Mouse (Mus musculus): ENCODE results near the gene Hunk. TPM values are rescaled to one million over a fixed set of nuclear protein-coding genes. Genes with fewer than 3 reads are reported as not detected.
A peak's percentile ranks its signal among the peaks of the same experiment; 100 is the strongest.

Gene Hunk
- polyA plus RNA-seq, 1 experiment from 2014 or later, result 4.7 TPM

DNA sequence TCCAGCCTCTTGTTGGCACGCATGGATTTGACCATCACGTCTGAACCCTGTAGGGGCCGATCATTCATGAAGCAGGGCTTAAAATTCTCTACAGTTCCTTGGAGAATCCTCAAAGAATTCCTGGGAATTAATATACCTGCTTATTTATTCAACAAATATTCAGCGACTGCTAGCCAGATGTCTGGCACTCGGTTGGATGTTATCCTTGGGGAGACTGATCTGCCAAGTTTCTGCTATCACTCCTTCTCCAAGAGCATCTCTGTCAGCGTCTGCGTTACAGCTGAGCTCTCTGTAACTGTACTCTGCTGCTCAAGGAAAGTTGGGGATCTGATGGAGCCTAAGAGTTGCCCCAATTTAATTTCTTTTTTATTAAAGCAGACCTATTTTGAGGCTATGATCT, 25.5 kb upstream of the Hunk start:
- peaks cover 5% of the 10 kb centered on the region; the same call in 1 of the 2 replicates for H3K4me1 ChIP-seq (ENCODE audit: control insufficient read depth, insufficient read depth, low read depth, low read length)
- no peak overlapping the region for H3K9ac ChIP-seq (ENCODE audit: low read depth, low read length)
- no peaks in the 10 kb centered on the region for H3K36me3 ChIP-seq (ENCODE audit: control insufficient read depth, insufficient read depth, low read length)
- no peaks in the 10 kb centered on the region for H3K27me3 ChIP-seq (replicated peaks; ENCODE audit: control insufficient read depth, insufficient read depth, low read length)
- no peak overlapping the region for H3K4me3 ChIP-seq (ENCODE audit: low read length)
- ATAC-seq, result 0 out of 2 replicates have a peak, but pooled peaks have one; percentile 40
- H3K9me3 ChIP-seq (ENCODE audit: control insufficient read depth, low read length), result no peaks in the 10 kb centered on the region
- H3K27ac ChIP-seq (ENCODE audit: low read depth, low read length), result no peak overlapping the region
- H3K4me2 ChIP-seq (ENCODE audit: low read length), result no peak overlapping the region
- 45% methylated on average over 7 of the region's 7 CpGs for WGBS

DNA sequence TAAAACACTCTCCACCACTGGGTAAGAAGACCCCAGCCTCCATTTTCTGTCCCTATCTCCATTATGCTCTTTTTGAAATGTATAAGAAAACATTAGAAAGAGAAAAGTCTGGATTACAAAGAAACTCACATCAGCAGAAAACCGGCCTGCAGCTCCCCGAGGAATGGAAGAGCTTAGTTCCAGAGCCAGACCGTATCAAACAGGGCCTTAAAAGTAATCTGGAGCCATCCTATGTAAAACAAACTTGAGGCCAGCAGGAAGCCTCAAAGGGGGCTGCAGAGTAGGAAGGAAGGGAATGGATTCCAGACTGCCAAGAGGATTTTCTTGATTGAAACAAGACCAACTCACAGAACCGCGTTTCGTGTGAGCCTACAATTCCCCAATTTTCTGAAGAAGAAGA, 22.9 kb upstream of the Hunk start:
- Histone ChIP-seq H3K4me2 (ENCODE audit: low read length) (no peak overlapping the region), H3K4me1 (ENCODE audit: control insufficient read depth, insufficient read depth, low read depth, low read length) (peaks cover 5% of the 10 kb centered on the region; the same call in 1 of the 2 replicates), H3K27me3 (replicated peaks; ENCODE audit: control insufficient read depth, insufficient read depth, low read length) (no peaks in the 10 kb centered on the region), H3K9me3 (ENCODE audit: control insufficient read depth, low read length) (no peaks in the 10 kb centered on the region), H3K27ac (ENCODE audit: low read depth, low read length) (no peak overlapping the region), H3K36me3 (ENCODE audit: control insufficient read depth, insufficient read depth, low read length) (no peaks in the 10 kb centered on the region), H3K4me3 (ENCODE audit: low read length) (no peak overlapping the region), H3K9ac (ENCODE audit: low read depth, low read length) (no peak overlapping the region)
- no peak for ATAC-seq
- WGBS, result 69% methylated on average over 6 of the region's 6 CpGs

DNA sequence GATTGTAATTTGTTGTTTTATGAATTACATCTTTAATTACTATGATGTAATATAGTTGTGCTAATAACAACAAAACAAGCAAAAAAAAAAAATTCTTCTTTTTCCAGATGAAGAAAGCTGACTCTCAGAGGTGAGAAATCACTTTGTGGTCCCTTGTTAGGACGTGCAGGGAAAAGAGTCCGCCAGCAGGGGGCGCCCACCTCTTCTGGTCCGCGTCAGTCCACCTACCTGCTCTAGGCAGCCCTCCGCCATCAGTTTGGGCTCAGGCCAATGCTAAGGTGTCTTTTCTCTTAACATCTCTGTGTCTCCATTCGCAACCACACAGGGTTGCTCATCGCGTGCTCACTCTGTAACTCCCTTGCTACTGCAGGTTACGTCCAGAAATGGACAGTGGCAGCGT, 5.9 kb upstream of the Hunk start:
- 14% methylated on average over 11 of the region's 11 CpGs for WGBS
- no peaks in the 10 kb centered on the region; the same call in 1 of the 2 replicates for H3K27me3 ChIP-seq (replicated peaks; ENCODE audit: control insufficient read depth, insufficient read depth, low read length)
- H3K4me3 ChIP-seq (ENCODE audit: low read length), result no peak overlapping the region
- no peaks in the 10 kb centered on the region for H3K36me3 ChIP-seq (ENCODE audit: control insufficient read depth, insufficient read depth, low read length)
- H3K27ac ChIP-seq (ENCODE audit: low read depth, low read length), result no peak overlapping the region
- no peak overlapping the region for H3K9ac ChIP-seq (ENCODE audit: low read depth, low read length)
- ATAC-seq, result peak; percentile 70; the same call in 1 of the 2 replicates
- peaks cover 4% of the 10 kb centered on the region for H3K4me1 ChIP-seq (ENCODE audit: control insufficient read depth, insufficient read depth, low read depth, low read length)
- no peaks in the 10 kb centered on the region for H3K9me3 ChIP-seq (ENCODE audit: control insufficient read depth, low read length)
- peak overlapping the region; percentile 19; the same call in 1 of the 2 replicates for H3K4me2 ChIP-seq (ENCODE audit: low read length)

DNA sequence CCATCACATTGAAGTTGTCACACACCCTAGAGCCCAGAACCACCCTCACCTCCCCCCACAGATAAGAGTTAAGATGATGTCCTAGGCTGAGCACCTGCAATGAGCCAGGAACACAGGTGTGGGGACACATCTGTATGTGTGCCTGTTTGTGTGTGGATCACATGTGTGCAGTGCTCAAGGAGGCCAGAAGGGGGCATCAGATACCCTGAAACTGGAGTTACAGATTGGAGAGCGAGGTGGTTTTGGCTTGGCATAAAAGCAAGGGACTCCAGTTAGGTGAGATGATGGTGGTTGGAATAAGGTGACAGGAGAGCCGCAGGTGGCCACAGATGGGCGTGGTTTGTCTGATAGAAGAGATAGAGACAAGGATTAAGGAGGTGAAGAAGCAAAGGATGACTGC, 4.2 kb upstream of the Hunk start:
- Histone ChIP-seq H3K4me1 (ENCODE audit: control insufficient read depth, insufficient read depth, low read depth, low read length) (peaks cover 10% of the 10 kb centered on the region), H3K27ac (ENCODE audit: low read depth, low read length) (no peak overlapping the region), H3K9ac (ENCODE audit: low read depth, low read length) (no peak overlapping the region), H3K4me3 (ENCODE audit: low read length) (no peak overlapping the region), H3K4me2 (ENCODE audit: low read length) (no peak overlapping the region), H3K36me3 (ENCODE audit: control insufficient read depth, insufficient read depth, low read length) (no peaks in the 10 kb centered on the region), H3K9me3 (ENCODE audit: control insufficient read depth, low read length) (no peaks in the 10 kb centered on the region), H3K27me3 (replicated peaks; ENCODE audit: control insufficient read depth, insufficient read depth, low read length) (no peaks in the 10 kb centered on the region; the same call in 1 of the 2 replicates)
- no peak for ATAC-seq
- WGBS, result 89% methylated on average over 3 of the region's 3 CpGs

DNA sequence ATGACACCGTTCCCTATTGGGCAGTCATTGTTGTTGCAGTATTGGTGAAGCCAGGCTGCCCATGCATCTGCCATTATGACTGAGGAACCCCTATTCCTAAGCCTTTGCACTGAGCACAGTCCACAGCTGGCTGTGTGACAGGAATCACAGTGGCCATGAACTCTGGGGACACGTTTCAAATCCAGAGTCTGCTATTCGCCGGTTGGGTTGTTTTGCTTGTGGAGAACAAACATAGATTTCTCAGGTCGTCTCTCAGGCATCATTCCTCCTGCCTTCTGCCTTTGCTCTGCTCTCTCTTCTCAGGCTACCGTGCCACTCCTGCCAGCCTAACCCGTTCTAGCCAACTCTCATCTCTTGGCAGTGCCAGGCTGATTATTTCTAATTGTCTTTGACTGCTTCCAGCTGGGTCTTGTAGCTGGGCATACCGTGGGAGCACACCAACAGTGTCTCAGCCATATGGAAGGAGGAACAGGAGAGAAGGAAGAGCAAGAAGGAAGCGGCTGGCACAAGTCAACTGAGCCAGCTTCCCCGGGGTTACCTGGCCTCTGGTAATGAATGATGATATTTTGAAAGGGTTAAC, 3.0 kb upstream of the Hunk start:
- Histone ChIP-seq H3K27me3 (replicated peaks; ENCODE audit: control insufficient read depth, insufficient read depth, low read length) (no peaks in the 10 kb centered on the region; the same call in 1 of the 2 replicates), H3K9me3 (ENCODE audit: control insufficient read depth, low read length) (no peaks in the 10 kb centered on the region), H3K9ac (ENCODE audit: low read depth, low read length) (no peak overlapping the region), H3K4me1 (ENCODE audit: control insufficient read depth, insufficient read depth, low read depth, low read length) (peaks cover 15% of the 10 kb centered on the region), H3K4me2 (ENCODE audit: low read length) (no peak overlapping the region), H3K4me3 (ENCODE audit: low read length) (no peak overlapping the region), H3K36me3 (ENCODE audit: control insufficient read depth, insufficient read depth, low read length) (no peaks in the 10 kb centered on the region), H3K27ac (ENCODE audit: low read depth, low read length) (no peak overlapping the region)
- no peak for ATAC-seq
- WGBS, result 53% methylated on average over 10 of the region's 10 CpGs

DNA sequence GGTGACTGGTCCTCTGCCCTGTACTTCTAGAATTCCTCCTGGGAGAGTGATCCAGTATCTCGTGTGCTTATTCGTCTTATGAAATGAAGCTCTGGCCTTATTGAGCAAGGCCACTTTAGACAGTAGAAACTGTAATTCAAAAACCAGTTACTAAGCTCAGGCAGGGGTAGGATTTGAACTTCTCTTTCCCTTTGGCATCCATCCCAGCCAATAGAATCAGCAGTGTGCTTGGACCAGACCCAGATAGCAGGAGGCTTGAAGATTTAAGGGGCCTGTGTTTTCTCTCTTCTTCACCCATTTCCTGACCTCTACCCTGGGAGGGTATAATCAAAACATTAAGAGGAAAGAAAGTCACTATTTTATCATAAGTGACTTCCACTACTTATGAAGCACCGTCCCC, 1.8 kb upstream of the Hunk start:
- Histone ChIP-seq H3K27ac (ENCODE audit: low read depth, low read length) (no peak overlapping the region), H3K9me3 (ENCODE audit: control insufficient read depth, low read length) (no peaks in the 10 kb centered on the region), H3K9ac (ENCODE audit: low read depth, low read length) (no peak overlapping the region), H3K4me2 (ENCODE audit: low read length) (no peak overlapping the region), H3K27me3 (replicated peaks; ENCODE audit: control insufficient read depth, insufficient read depth, low read length) (no peaks in the 10 kb centered on the region; the same call in 1 of the 2 replicates), H3K4me1 (ENCODE audit: control insufficient read depth, insufficient read depth, low read depth, low read length) (peaks cover 24% of the 10 kb centered on the region), H3K4me3 (ENCODE audit: low read length) (no peak overlapping the region), H3K36me3 (ENCODE audit: control insufficient read depth, insufficient read depth, low read length) (no peaks in the 10 kb centered on the region)
- ATAC-seq, result no peak
- 66% methylated on average over 3 of the region's 3 CpGs for WGBS

DNA sequence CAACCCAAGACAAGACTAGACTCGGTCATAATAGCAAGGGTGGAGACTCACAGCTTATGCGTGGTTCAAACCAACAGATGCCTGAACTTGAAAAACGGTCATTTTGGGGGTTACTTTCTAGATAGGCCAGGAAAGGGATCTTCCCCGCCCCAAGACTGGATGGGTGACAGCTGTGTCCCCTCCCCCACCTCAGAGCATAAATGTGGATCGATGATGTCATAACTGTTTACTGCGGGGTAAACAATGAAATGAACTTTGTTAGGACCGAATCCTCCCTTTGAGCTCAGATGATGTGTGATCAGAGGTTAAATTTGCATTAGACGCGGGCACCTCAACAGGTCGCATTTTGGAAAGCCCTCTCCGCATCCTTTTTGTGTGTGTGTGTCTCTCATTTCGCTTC, 967 bp upstream of the Hunk start:
- Histone ChIP-seq H3K4me1 (ENCODE audit: control insufficient read depth, insufficient read depth, low read depth, low read length) (peaks cover 29% of the 10 kb centered on the region), H3K9ac (ENCODE audit: low read depth, low read length) (peak overlapping the region; percentile 89)
- WGBS, result 4% methylated on average over 12 of the region's 12 CpGs

DNA sequence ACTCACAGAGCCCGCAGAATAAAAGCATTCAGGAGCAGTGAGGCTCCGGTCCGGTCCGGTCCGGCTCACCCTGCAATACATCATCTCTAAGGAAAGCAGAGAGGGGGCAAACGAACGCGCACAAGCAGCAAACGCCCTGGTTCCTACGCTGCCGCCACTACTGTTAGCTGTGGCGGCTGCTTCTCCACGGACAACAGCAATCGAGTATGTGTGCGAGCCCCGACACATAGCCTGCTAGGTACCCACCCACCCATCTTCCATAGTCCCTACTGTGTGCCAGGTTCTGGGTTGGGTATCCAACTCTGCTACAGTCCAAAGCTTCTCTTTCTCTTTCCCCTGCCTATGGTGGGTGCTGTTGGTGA, 506 bp upstream of the Hunk start:
- Histone ChIP-seq H3K36me3 (ENCODE audit: control insufficient read depth, insufficient read depth, low read length) (no peaks in the 10 kb centered on the region), H3K4me2 (ENCODE audit: low read length) (peak overlapping the region; percentile 70), H3K9ac (ENCODE audit: low read depth, low read length) (peak overlapping the region; percentile 89), H3K27me3 (replicated peaks; ENCODE audit: control insufficient read depth, insufficient read depth, low read length) (no peaks in the 10 kb centered on the region; the same call in 1 of the 2 replicates), H3K4me1 (ENCODE audit: control insufficient read depth, insufficient read depth, low read depth, low read length) (peaks cover 29% of the 10 kb centered on the region), H3K27ac (ENCODE audit: low read depth, low read length) (peak overlapping the region; percentile 91), H3K4me3 (ENCODE audit: low read length) (peak overlapping the region; percentile 85), H3K9me3 (ENCODE audit: control insufficient read depth, low read length) (no peaks in the 10 kb centered on the region)
- 1% methylated on average over 16 of the region's 16 CpGs for WGBS
- no peak; the same call in 1 of the 2 replicates for ATAC-seq

More for the DNA sequence above, 967 bp upstream of the Hunk start:
- no peak for ATAC-seq
- no peaks in the 10 kb centered on the region; the same call in 1 of the 2 replicates for H3K27me3 ChIP-seq (replicated peaks; ENCODE audit: control insufficient read depth, insufficient read depth, low read length)
- peak overlapping the region; percentile 85 for H3K4me3 ChIP-seq (ENCODE audit: low read length)
- no peaks in the 10 kb centered on the region for H3K9me3 ChIP-seq (ENCODE audit: control insufficient read depth, low read length)
- H3K36me3 ChIP-seq (ENCODE audit: control insufficient read depth, insufficient read depth, low read length), result no peaks in the 10 kb centered on the region
- H3K4me2 ChIP-seq (ENCODE audit: low read length), result peak overlapping the region; percentile 70
- peak overlapping the region; percentile 91 for H3K27ac ChIP-seq (ENCODE audit: low read depth, low read length)

DNA sequence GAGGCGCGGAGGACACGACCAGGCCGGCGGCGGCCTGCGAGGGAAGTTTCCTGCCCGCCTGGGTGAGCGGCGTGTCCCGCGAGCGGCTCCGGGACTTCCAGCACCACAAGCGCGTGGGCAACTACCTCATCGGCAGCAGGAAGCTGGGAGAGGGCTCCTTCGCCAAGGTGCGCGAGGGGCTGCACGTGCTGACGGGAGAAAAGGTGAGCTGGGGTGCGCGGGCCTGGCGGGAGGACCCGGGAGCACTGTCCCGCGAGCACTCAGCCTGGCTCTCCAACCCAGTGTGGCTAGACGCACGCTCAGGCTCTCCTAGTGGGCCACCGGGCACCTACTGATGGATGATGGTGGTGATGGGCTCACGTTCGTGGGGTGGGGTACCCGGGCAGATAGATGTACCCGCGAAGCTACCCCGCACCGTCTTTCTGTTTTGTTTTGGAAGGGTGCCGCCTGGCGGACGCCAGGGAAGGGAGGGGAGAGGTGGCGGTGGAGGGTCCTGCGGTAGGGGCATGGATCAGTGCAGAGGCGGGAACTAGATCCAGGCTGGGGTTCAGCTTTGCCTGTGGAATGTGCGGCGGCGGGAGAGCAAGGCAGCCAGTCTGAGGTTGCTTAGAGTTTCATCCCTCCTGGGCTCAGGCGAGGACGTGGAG, 824 bp downstream of the Hunk start:
- peak overlapping the region; percentile 70 for H3K4me2 ChIP-seq (ENCODE audit: low read length)
- H3K9ac ChIP-seq (ENCODE audit: low read depth, low read length), result peak overlapping the region; percentile 89
- ATAC-seq, result peak; percentile 53
- H3K4me3 ChIP-seq (ENCODE audit: low read length), result peak overlapping the region; percentile 85
- WGBS, result 0% methylated on average over 43 of the region's 49 CpGs
- H3K27me3 ChIP-seq (replicated peaks; ENCODE audit: control insufficient read depth, insufficient read depth, low read length), result no peaks in the 10 kb centered on the region; the same call in 1 of the 2 replicates
- peaks cover 29% of the 10 kb centered on the region for H3K4me1 ChIP-seq (ENCODE audit: control insufficient read depth, insufficient read depth, low read depth, low read length)
- H3K9me3 ChIP-seq (ENCODE audit: control insufficient read depth, low read length), result no peaks in the 10 kb centered on the region
- peak overlapping the region; percentile 91 for H3K27ac ChIP-seq (ENCODE audit: low read depth, low read length)
- peaks cover 4% of the 10 kb centered on the region; the same call in 1 of the 2 replicates for H3K36me3 ChIP-seq (ENCODE audit: control insufficient read depth, insufficient read depth, low read length)

Data from hindbrain, embryonic 16.5 days (tissue).